Mouse (Mus musculus) olfactory bulb, adult 2 months (tissue): ENCODE measurements at regions not wholly inside any gene's neighbourhood (a gene's known extent, or its start where the extent isn't known, plus 50 kb on each side); places are given as distances from the start of the nearest gene placed in this dataset.

Experiments
- CTCF ChIP-seq: fragments of 200-500 bp; IDR thresholded peaks from 2 replicates; pipeline ENCODE4 v1.5.1; 2012; ENCODE audit warnings: low read depth, mild to moderate bottlenecking, low read length, moderate library complexity; ENCODE audit not compliant: insufficient read depth
- POLR2A ChIP-seq: fragments of 200-500 bp; IDR thresholded peaks from 2 replicates; pipeline ENCODE4 v1.6.1; 2012; ENCODE audit warnings: mild to moderate bottlenecking, low read depth, low read length, moderate library complexity; ENCODE audit not compliant: insufficient read depth

DNA sequence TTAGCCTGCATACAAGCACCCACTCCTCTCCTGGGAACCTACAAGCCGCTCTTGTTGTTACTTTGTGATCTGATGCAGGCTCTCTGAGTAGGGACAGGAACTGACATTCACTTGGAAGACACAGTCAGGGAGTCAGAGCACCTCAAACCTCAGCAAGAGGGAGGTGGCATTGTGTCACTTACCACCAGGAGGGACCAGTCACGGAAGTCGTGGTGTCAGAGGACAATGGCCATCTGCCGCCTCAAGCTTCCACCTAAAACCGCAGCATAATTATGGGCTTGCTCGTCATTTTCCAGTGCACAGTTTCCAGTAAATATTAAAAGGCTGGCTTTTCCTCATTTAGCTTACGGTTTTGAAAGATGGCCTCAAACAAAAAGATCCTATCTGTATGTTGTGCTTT, 78.1 kb upstream of the Mki67 start:
- TF ChIP-seq CTCF, result no peak
- TF ChIP-seq POLR2A, result no peak
